Mouse (Mus musculus) limb, embryonic 15.5 days (tissue): ENCODE results near the gene Eef1akmt2. TPM values are rescaled to one million over a fixed set of nuclear protein-coding genes. Genes with fewer than 3 reads are reported as not detected.
A peak's percentile ranks its signal among the peaks of the same experiment; 100 is the strongest.

Experiments used
- ATAC-seq: fragments of 200-750 bp; cut with Nextera tagmentation; 2 replicates; pipeline ENCODE4 v1.8.0; 2017; ENCODE audit warnings: low read depth, moderate TSS enrichment; ENCODE audit not compliant: insufficient number of reproducible peaks, low FRiP score, low TSS enrichment
- H3K27ac ChIP-seq: fragments of 300-500 bp; sonication (generic); 2 replicates; pipeline ENCODE4 v1.5.1; 2015; ENCODE audit warnings: moderate library complexity, mild to moderate bottlenecking, inconsistent platforms
- H3K27me3 ChIP-seq: fragments of 300-500 bp; sonication (generic); 2 replicates; pipeline ENCODE4 v1.6.1; 2015; ENCODE audit warnings: inconsistent platforms
- H3K36me3 ChIP-seq: fragments of 300-500 bp; sonication (generic); 2 replicates; pipeline ENCODE4 v1.6.1; 2015; ENCODE audit warnings: inconsistent platforms
- H3K4me1 ChIP-seq: fragments of 300-500 bp; sonication (generic); 2 replicates; pipeline ENCODE4 v1.6.1; 2015; ENCODE audit warnings: inconsistent platforms
- H3K4me2 ChIP-seq: fragments of 300-500 bp; sonication (generic); 2 replicates; pipeline ENCODE4 v1.6.1; 2015; ENCODE audit warnings: mild to moderate bottlenecking, inconsistent platforms
- H3K4me3 ChIP-seq: fragments of 300-500 bp; sonication (generic); 2 replicates; pipeline ENCODE4 v1.5.1; 2015; ENCODE audit warnings: mild to moderate bottlenecking, inconsistent platforms
- H3K9ac ChIP-seq: fragments of 300-500 bp; sonication (generic); 2 replicates; pipeline ENCODE4 v1.6.1; 2015; ENCODE audit warnings: inconsistent platforms
- H3K9me3 ChIP-seq: fragments of 300-500 bp; sonication (generic); 2 replicates; pipeline ENCODE4 v1.6.1; 2016; ENCODE audit warnings: inconsistent platforms
- whole genome bisulfite sequencing: fragments of 180-500 bp; shearing (Covaris S2); methylation state at CpG from one replicate; pipeline ENCODE4 v1.1.7; 2015; 5-methylcytosine and 5-hydroxymethylcytosine counted together
- polyA plus RNA-seq: library from polyadenylated mRNA; unstranded; fragments of >200 nt; fragmentation: Nextera tagmentation; extraction: Ambion mirVana; gene quantifications from 2 replicates; pipeline ENCODE4 v1.2.1, GENCODE M21; 2015

Eef1akmt2 gene
- polyA plus RNA-seq, 1 experiment from 2014 or later: 65.9 TPM

DNA sequence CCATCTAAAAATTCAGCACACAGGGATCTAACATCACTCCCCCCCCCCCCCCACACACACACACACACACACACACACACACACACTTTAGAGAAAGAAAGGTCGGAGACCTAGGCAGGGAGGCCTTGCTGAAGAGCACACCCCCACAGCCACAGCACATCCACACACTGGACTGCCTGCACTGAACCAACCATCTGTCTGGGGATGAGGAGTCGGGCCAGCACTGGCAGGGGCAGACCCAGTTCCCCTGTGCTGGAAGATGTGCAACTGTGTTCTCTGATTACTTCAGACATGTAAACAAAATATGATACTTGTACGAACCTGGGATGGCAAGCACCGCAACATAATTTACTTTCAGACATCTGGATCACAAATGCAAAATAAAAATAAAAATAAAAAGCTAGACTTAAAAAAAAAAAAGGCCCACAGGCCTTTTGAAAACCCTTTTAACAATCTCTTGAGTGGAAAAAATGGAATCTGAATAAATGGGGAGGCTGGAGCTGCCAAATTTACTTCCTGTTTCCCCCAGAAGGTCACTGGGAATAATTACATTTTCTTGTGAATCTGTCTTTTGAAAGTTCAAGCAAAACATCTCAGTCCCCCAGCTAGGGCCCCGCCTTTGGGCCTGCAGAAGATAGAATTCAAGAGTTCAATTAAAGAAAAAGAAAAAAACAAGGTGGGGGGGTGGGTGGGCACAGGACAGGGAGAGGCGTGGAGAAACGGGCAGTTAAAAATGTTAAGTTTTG lies 44.2 kb downstream of the Eef1akmt2 start:
- no peaks in the 10 kb centered on the region; the same call in 1 of the 2 replicates for H3K36me3 ChIP-seq
- peak overlapping the region; percentile 84 for H3K27ac ChIP-seq
- H3K27me3 ChIP-seq: no peaks in the 10 kb centered on the region
- no peak for ATAC-seq
- no peak overlapping the region for H3K9ac ChIP-seq
- peak overlapping the region; percentile 25; the same call in 1 of the 2 replicates for H3K4me2 ChIP-seq
- H3K4me1 ChIP-seq: peaks cover 87% of the 10 kb centered on the region
- H3K4me3 ChIP-seq: no peak overlapping the region
- no peaks in the 10 kb centered on the region for H3K9me3 ChIP-seq
- 43% methylated on average over 7 of the region's 7 CpGs for WGBS

DNA sequence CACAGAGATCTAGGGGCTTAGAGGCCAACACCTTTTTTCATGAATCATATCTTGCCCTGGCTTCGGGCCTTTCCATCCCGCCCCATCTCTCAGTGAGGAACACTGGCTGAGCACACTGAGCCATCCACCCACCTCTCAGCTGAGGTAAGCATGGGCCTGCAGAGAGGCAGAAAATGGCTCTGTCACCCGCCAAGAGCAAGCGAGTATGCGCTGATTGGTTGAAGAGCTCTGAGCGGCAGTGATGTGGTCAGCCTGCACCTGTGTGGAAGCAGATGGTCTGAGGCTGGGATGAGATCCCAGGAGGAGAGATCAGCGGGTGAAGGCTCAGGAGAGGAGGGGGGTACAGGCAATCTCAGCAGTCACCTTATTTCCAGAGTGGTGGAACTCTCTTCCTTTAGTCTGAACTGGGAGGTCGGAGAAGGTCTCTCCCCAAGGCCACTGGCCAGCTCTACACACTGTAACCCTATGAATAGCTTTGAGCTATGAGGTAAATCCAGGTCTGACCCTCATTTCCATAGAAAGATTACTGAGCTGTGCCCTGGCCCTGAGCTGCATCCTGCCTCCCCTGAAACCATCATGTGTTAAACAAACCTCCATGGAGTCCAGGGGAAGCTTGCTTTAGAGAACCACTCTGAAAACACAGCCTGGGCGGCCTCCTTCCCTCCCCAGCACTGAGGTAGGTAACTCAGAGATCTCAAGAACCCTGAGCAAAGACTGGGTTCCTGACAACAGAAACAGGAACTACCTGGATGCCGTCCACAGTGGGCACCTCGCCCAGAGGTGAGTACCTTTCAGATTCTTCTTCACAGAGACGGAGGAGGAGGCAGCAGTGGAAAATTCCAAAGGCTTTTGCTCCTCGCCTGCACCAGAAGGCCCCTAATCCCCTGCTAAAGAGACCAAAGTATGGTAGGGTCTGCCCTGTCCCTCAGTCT lies 45.3 kb downstream of the Eef1akmt2 start:
- ATAC-seq: no peak
- Histone ChIP-seq H3K4me2 (no peak overlapping the region), H3K27me3 (no peaks in the 10 kb centered on the region), H3K36me3 (no peaks in the 10 kb centered on the region; the same call in 1 of the 2 replicates), H3K4me3 (no peak overlapping the region), H3K9me3 (no peaks in the 10 kb centered on the region), H3K9ac (no peak overlapping the region), H3K27ac (peak overlapping the region; percentile 84), H3K4me1 (peaks cover 92% of the 10 kb centered on the region)
- 63% methylated on average over 13 of the region's 13 CpGs for WGBS

GRCm38 (mm10) chr7:132806286-132806685 lies 46.2 kb downstream of the Eef1akmt2 start:
- Histone ChIP-seq H3K36me3 (no peaks in the 10 kb centered on the region; the same call in 1 of the 2 replicates), H3K27ac (peak overlapping the region; percentile 84), H3K4me2 (no peak overlapping the region), H3K4me3 (no peak overlapping the region), H3K9ac (no peak overlapping the region), H3K4me1 (peaks cover 83% of the 10 kb centered on the region), H3K27me3 (no peaks in the 10 kb centered on the region), H3K9me3 (no peaks in the 10 kb centered on the region)
- 77% methylated on average over 5 of the region's 5 CpGs for WGBS
- ATAC-seq: no peak

GRCm38 (mm10) chr7:132804951-132805350 lies 47.5 kb downstream of the Eef1akmt2 start:
- Histone ChIP-seq H3K27me3 (no peaks in the 10 kb centered on the region), H3K36me3 (no peaks in the 10 kb centered on the region; the same call in 1 of the 2 replicates), H3K4me2 (no peak overlapping the region), H3K27ac (0 out of 2 replicates have a peak overlapping the region, but pooled peaks have one; percentile 7), H3K9me3 (no peaks in the 10 kb centered on the region), H3K9ac (no peak overlapping the region), H3K4me1 (peaks cover 72% of the 10 kb centered on the region), H3K4me3 (no peak overlapping the region)
- ATAC-seq: no peak
- WGBS: 89% methylated on average over 5 of the region's 5 CpGs

GRCm38 (mm10) chr7:132804461-132804860 lies 48.0 kb downstream of the Eef1akmt2 start:
- peaks cover 70% of the 10 kb centered on the region for H3K4me1 ChIP-seq
- ATAC-seq: no peak
- H3K9me3 ChIP-seq: no peaks in the 10 kb centered on the region
- WGBS: 57% methylated on average over 7 of the region's 7 CpGs
- H3K9ac ChIP-seq: no peak overlapping the region
- no peak overlapping the region for H3K4me2 ChIP-seq
- 0 out of 2 replicates have a peak overlapping the region, but pooled peaks have one; percentile 7 for H3K27ac ChIP-seq
- H3K27me3 ChIP-seq: no peaks in the 10 kb centered on the region
- H3K36me3 ChIP-seq: no peaks in the 10 kb centered on the region; the same call in 1 of the 2 replicates
- H3K4me3 ChIP-seq: no peak overlapping the region

GRCm38 (mm10) chr7:132803962-132804361 lies 48.5 kb downstream of the Eef1akmt2 start:
- peaks cover 68% of the 10 kb centered on the region for H3K4me1 ChIP-seq
- H3K27ac ChIP-seq: 0 out of 2 replicates have a peak overlapping the region, but pooled peaks have one; percentile 28
- no peaks in the 10 kb centered on the region; the same call in 1 of the 2 replicates for H3K36me3 ChIP-seq
- ATAC-seq: peak; percentile 22; the same call in 1 of the 2 replicates
- H3K9me3 ChIP-seq: no peaks in the 10 kb centered on the region
- 64% methylated on average over 3 of the region's 3 CpGs for WGBS
- H3K9ac ChIP-seq: no peak overlapping the region
- no peak overlapping the region for H3K4me3 ChIP-seq
- no peak overlapping the region for H3K4me2 ChIP-seq
- no peaks in the 10 kb centered on the region for H3K27me3 ChIP-seq

DNA sequence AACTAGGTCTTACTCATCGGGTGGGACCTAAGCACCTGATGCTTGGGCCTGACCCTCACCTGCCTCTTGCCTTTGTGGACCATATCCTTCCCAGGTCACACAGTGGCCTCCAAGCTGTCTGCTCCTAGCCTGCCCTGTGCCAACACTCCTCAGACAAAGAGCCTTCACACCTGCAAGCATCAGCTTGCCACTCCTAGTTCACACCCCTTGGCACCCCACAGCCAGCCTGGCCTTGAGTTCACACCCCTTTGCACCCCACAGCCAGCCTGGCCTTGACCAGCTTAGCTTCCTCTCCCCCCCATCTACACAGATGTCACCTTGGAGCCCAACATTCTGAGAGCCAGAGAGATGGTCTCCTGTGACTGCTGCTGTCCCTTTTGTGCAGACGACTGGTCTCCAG lies 49.1 kb downstream of the Eef1akmt2 start:
- no peak for ATAC-seq
- Histone ChIP-seq H3K4me2 (no peak overlapping the region), H3K9me3 (no peaks in the 10 kb centered on the region), H3K4me1 (peaks cover 61% of the 10 kb centered on the region), H3K9ac (no peak overlapping the region), H3K36me3 (peaks cover 3% of the 10 kb centered on the region; the same call in 1 of the 2 replicates), H3K27ac (no peak overlapping the region), H3K27me3 (no peaks in the 10 kb centered on the region), H3K4me3 (no peak overlapping the region)
- 78% methylated on average over 2 of the region's 2 CpGs for WGBS

DNA sequence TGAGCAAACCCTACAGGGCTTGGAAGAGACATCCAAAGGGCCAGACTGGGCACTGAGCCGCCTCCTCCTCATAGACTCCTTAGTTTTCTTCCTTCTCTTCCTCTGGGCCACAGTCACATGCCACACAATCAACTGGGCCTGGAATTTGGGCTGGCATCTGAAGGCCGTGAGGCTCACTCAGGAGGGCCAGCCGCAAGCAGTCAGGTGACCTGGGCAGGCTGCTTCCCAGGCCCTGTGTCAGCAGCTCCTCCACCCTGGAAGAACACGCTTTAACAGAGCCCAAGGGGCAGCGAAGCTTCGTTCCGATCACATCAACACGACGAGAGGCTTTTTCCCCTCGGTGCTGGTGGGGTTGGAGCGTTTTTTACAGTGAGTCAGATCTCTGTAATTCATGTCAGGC lies 49.8 kb downstream of the Eef1akmt2 start:
- Histone ChIP-seq H3K27ac (0 out of 2 replicates have a peak overlapping the region, but pooled peaks have one; percentile 35), H3K9ac (no peak overlapping the region), H3K4me2 (no peak overlapping the region), H3K27me3 (no peaks in the 10 kb centered on the region), H3K4me1 (peaks cover 55% of the 10 kb centered on the region), H3K36me3 (peaks cover 4% of the 10 kb centered on the region; the same call in 1 of the 2 replicates), H3K9me3 (no peaks in the 10 kb centered on the region), H3K4me3 (no peak overlapping the region)
- WGBS: 73% methylated on average over 11 of the region's 11 CpGs
- ATAC-seq: no peak

- Histone ChIP-seq H3K9ac (no peak overlapping the region), H3K27me3 (no peaks in the 10 kb centered on the region), H3K4me1 (peaks cover 49% of the 10 kb centered on the region), H3K4me2 (no peak overlapping the region), H3K4me3 (no peak overlapping the region), H3K36me3 (peaks cover 4% of the 10 kb centered on the region; the same call in 1 of the 2 replicates), H3K9me3 (no peaks in the 10 kb centered on the region), H3K27ac (no peak overlapping the region)
- 70% methylated on average over 2 of the region's 2 CpGs for WGBS
- no peak for ATAC-seq
Observed at GRCm38 (mm10) chr7:132802066-132802465, 50.4 kb downstream of the Eef1akmt2 start.

- H3K9ac ChIP-seq: no peak overlapping the region
- no peaks in the 10 kb centered on the region for H3K9me3 ChIP-seq
- no peak for ATAC-seq
- peaks cover 43% of the 10 kb centered on the region for H3K4me1 ChIP-seq
- H3K4me3 ChIP-seq: no peak overlapping the region
- H3K27me3 ChIP-seq: no peaks in the 10 kb centered on the region
- 77% methylated on average over 5 of the region's 5 CpGs for WGBS
- peaks cover 4% of the 10 kb centered on the region; the same call in 1 of the 2 replicates for H3K36me3 ChIP-seq
- no peak overlapping the region for H3K4me2 ChIP-seq
- H3K27ac ChIP-seq: no peak overlapping the region
Observed at GRCm38 (mm10) chr7:132801509-132801908, 51.0 kb downstream of the Eef1akmt2 start.

GRCm38 (mm10) chr7:132800868-132801267 lies 51.6 kb downstream of the Eef1akmt2 start:
- Histone ChIP-seq H3K27me3 (no peaks in the 10 kb centered on the region), H3K27ac (no peak overlapping the region), H3K4me1 (peaks cover 37% of the 10 kb centered on the region), H3K9ac (no peak overlapping the region), H3K4me3 (no peak overlapping the region), H3K36me3 (peaks cover 4% of the 10 kb centered on the region; the same call in 1 of the 2 replicates), H3K4me2 (no peak overlapping the region), H3K9me3 (no peaks in the 10 kb centered on the region)
- WGBS: 91% methylated on average over 10 of the region's 10 CpGs
- ATAC-seq: no peak
